Mouse (Mus musculus) brain, embryonic 14.5 days (tissue): Measurements from ENCODE around the gene Gnl1. TPM values are rescaled to one million over a fixed set of nuclear protein-coding genes. Genes with fewer than 3 reads are reported as not detected.

Experiments
- DNase-seq: peaks from one replicate; pipeline ENCODE4 v3.0.0-alpha.2; 2011; ENCODE audit warnings: low read depth
- CTCF ChIP-seq: fragments of 200-500 bp; IDR thresholded peaks from 2 replicates; pipeline ENCODE4 v1.5.1; 2012; ENCODE audit warnings: inconsistent platforms, mild to moderate bottlenecking, moderate library complexity, borderline replicate concordance; ENCODE audit not compliant: insufficient read depth, insufficient read length; ENCODE audit errors: extremely low read depth
- POLR2A ChIP-seq: fragments of 200-500 bp; IDR thresholded peaks from 2 replicates; pipeline ENCODE4 v1.6.1; 2012; ENCODE audit warnings: mild to moderate bottlenecking, inconsistent platforms, borderline replicate concordance; ENCODE audit not compliant: poor library complexity, insufficient read depth, insufficient read length, severe bottlenecking; ENCODE audit errors: extremely low read depth
- polyA plus RNA-seq: library from polyadenylated mRNA; depleted of rRNA; stranded (reverse); fragments of >200 nt; gene quantifications from 2 replicates; pipeline ENCODE4 v1.2.3, GENCODE M21; 2012

Gene Gnl1
- polyA plus RNA-seq, 1 experiment, result 52.4 TPM

- no peak for TF ChIP-seq POLR2A
- no peak for TF ChIP-seq CTCF
- DNase-seq, result no peak
These were observed 12.0 kb upstream of the Gnl1 start for GRCm38 (mm10) chr17:35967621-35968020.

DNA sequence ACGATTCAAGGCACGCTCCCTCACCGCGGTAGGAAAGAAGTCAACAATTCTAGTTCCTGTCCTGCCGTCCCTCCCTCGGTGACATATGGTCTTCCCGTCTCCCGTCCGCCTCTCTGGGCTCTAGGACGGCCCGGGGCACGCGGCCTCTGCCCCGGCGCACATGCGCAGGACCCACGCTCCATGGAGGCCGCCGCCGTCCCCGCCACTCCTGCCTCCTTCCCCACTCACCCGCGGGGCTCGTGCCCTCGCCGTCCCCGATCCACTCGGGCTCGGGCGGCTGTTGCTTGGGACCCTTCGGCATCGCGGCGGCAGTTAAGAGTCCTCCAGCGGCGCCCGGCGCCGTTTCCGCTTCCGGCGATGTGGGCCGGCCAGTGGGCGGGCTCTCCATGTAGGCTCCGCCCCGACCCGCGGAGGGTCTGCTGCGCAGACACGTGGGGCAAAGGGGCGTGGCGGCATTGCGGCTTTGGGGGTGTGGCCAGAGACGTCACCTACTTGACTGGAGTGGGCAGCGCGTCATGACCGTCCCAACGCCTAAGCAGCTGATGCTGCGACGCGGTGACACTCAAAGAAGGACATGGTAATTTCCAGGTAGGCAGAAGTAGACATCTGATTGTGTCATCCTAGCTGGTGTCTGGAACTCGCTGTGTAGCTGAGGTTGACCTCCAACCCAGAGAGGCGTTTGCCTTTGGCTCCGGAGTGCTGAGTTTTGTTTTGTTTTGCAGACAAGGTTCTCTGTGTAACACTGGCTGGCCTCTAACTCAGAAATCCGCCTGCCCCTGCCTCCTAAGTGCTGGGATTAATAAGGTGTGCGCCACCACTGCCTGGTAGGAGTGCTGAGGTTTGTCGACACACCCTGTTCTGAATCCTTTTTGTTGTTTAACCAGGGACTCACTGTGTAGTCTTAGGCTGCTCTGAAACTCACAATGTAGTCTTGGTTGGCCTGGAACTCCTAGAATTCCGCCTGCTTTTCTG lies 9.9 kb upstream of the Gnl1 start, which contains the start of gene Abcf1:
TSS of gene Abcf1 (minus strand) at position 344 of the 972 bp plus-strand sequence.
- DNase-seq, result peak; percentile 98
- TF ChIP-seq CTCF (no peak), POLR2A (peak; percentile 79)

GRCm38 (mm10) chr17:35972131-35972530 lies 7.5 kb upstream of the Gnl1 start:
- TF ChIP-seq POLR2A, result no peak
- TF ChIP-seq CTCF, result no peak
- DNase-seq, result no peak

DNA sequence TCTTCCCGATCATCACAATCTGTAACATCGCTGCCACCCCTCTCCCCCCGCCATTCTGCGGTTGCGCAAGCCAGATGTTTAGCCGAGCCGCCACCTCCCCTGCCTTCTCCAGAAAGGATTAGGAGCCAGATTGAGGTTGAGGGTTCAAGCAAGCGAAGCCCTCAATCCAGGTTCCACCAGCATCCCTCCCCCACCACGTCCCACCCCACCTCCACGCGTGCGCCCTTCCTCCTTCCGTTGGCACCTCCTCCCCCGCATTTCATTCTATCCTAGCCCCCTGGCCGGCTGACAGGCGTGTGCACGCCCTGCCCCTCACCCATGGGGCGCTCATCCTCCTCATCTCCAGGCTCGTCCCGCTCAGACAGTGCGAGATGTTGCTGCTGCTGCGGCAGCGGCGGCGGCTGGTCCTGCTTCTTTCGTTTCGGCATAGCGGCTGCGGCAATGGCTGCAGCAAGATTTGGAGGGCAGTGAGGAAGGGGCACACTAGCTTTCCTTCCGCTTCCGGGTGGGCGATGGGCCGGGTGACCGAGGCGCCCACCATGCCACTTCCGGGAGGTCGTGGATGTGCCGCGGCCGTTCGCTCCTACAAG lies 745 bp upstream of the Gnl1 start:
- DNase-seq, result peak; percentile 96
- no peak; the same call in 1 of the 2 replicates for TF ChIP-seq POLR2A
- TF ChIP-seq CTCF, result no peak

GRCm38 (mm10) chr17:35980363-35980754 lies 708 bp downstream of the Gnl1 start:
- peak; percentile 63 for DNase-seq
- TF ChIP-seq POLR2A (no peak), CTCF (no peak)

DNA sequence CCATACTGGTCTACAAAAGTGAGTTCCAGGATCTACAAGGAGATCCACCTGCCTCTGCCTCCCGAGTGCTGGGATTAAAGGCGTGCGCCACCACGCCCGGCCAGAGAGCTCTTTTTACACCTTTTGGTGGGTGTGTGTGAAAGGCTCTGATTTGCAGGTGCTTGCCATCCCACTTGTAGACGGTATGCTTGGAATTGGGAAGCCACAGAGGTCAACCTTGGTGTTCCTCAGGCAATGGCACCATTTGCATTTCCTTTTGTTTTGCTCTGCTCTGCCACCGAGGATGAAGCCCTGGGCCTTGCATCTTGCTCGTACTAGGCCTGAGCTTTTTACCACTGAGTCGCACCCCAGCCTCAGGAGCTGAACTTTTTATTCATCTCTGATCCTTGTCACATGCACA lies 2.1 kb downstream of the Gnl1 start:
- TF ChIP-seq CTCF, result no peak
- TF ChIP-seq POLR2A, result no peak
- DNase-seq, result no peak

- no peak for TF ChIP-seq CTCF
- no peak for DNase-seq
These were observed 12.1 kb downstream of the Gnl1 start for GRCm38 (mm10) chr17:35991781-35992180.

DNA sequence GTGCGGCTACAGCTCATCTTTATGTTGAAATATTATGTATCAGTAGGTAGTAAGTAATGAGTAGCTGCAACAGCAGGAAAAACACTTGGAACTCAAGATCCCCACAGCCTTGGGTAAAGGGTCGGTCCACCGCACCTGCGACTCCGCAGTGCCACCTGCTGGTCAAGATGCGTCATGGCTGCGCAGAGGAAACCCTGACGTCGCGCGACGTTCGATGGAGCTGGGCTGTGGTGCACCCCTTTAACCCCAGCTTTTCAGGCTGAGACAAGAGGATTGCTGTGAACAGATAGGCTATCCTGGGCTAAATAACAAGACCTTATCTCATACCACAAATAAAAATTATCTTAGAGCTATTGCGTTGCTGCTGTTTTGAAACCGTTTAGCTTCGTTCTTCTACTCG lies 14.0 kb downstream of the Gnl1 start:
- TF ChIP-seq CTCF (peak; percentile 99), POLR2A (no peak)
- peak; percentile 91 for DNase-seq

- peak; percentile 95 for DNase-seq
- TF ChIP-seq CTCF (no peak), POLR2A (peak; percentile 36; the same call in 1 of the 2 replicates)
These were observed 14.7 kb downstream of the Gnl1 start for GRCm38 (mm10) chr17:35994175-35994878.

GRCm38 (mm10) chr17:35994879-35995240 lies 15.2 kb downstream of the Gnl1 start:
- TF ChIP-seq POLR2A (no peak), CTCF (no peak)

DNA sequence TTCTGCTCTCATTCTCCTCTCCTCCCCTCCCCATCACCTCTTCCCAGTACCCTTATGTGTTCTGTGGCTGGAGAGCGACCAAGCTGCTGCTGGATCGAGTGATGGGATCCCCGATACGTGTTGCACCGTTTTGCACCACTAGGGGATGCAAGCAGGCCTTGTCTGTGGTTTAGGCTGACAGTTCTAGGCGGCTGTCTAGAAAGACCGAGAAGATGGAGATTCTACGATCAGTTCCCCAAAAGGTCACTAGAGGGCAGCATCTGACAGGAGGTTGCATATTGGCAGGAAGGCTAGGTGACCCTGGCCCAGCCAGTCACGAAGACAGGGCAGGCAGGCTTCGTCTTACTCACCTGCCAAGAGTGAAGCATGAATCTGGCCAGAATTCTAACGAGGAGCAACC lies 17.3 kb downstream of the Gnl1 start:
- DNase-seq, result peak; percentile 96
- TF ChIP-seq CTCF, result peak; percentile 92
- TF ChIP-seq POLR2A, result no peak

More at GRCm38 (mm10) chr17:35994879-35995240, 15.2 kb downstream of the Gnl1 start:
- peak; percentile 25 for DNase-seq

DNA sequence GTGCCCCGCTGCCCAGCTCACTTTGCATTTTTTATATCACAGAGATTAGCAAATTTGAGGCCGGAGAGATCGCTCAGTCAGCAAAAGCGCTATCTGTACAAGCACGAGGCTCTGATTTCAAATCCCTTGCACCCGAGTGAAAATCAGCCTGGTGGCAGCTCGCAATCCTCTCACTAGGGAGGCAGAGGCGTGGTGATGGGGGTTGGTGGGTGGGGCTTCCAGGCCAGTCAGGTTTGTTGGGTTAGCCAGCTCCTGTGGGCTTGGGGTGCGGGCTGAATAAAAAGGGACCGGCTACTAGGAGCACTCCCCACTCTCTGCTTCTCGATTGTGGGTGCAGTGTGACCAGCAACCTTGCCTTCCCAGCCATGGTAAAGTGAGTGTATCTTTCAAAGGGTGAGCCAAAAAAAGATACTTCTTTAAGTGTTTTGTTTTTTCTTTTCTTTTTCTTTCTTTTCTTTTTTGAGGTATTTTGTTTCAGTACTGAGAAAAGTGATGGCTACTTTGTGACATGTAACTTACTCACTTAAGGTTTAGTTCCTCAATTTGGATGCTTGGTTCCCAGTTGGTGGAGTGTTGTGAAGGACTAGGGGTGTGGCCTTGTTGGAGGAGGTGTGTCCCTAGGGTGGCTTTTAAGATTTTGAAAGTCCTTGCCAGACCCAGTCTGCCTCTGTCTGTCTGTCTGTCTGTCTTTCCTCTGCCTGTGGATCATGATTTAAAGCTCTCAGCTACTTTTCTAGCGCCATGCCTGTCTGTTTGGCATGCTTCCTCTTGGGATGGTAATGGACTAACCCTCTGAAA lies 18.3 kb downstream of the Gnl1 start:
- no peak for DNase-seq
- TF ChIP-seq POLR2A (no peak), CTCF (no peak)
